Mouse (Mus musculus) bone marrow, adult 2 months (tissue): ENCODE results near the gene Btbd3.

Source experiments
- CTCF ChIP-seq: fragments of 200-500 bp; IDR thresholded peaks from 2 replicates; pipeline ENCODE4 v1.5.1; 2011; ENCODE audit warnings: low read length, control low read depth; ENCODE audit not compliant: control insufficient read depth, insufficient read depth
- POLR2A ChIP-seq: fragments of 200-500 bp; IDR thresholded peaks from 2 replicates; pipeline ENCODE4 v1.6.1; 2011; ENCODE audit warnings: low read depth, mild to moderate bottlenecking, control low read depth, low read length, borderline replicate concordance; ENCODE audit not compliant: control insufficient read depth

- TF ChIP-seq POLR2A (no peak), CTCF (no peak)
Observed at GRCm38 (mm10) chr2:138236149-138236548, 20.2 kb upstream of the Btbd3 start.
